Mouse (Mus musculus): ENCODE results near the gene Gm5148. TPM values are rescaled to one million over a fixed set of nuclear protein-coding genes. Genes with fewer than 3 reads are reported as not detected.

Gene Gm5148
- total RNA-seq, 2 experiments from 2014 or later: not detected

- no peak for DNase-seq
- intact Hi-C loops (cut with DNase I): no loop called here
Measured at GRCm38 (mm10) chr3:37704701-37705279, 19.5 kb downstream of the Gm5148 start.

DNA sequence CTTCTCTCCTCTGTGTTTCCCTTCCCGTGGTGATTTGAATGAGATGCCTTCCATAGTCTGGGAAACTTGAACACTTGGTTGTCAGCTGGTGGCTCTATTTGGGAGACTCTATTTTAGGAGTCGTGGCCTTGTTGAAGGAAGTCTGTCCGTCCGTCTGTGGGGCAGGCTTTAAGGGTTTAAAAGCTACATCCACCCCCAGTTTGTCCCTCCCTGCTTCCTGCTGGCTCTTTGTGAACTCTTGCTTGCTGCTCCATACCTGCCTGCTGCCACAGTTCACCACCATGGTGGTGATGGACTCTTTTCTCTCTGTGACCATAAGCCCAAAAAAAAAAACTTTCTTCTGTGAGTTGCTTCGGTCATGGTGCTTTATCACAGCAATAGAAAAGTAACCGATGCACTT is 21.2 kb downstream of the Gm5148 start:
- intact Hi-C loops (cut with DNase I): no loop called here
- DNase-seq: no peak

DNA sequence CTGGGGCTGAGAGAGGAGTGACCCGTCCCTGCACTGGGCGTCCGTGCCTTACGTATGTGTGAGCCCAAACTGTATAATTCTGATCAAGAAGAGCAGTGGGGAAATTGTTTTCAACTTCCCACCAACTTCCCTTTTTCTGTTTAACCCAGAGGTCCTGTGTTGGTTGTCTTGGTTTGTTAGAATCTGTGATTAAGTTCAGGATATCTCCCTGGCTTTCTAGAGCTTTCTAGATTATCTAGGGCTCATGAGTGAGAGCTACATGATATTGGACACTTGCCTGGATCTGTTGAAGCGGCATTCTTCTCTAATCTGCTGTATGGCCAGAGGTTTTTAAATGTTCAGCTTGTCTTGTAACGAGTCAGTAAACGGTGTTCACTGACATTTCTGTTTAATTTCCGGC is 30.7 kb downstream of the Gm5148 start:
- DNase-seq: no peak
- intact Hi-C loops (cut with DNase I): no loop called here

- DNase-seq: no peak
Measured at GRCm38 (mm10) chr3:37692945-37693344, 31.3 kb downstream of the Gm5148 start.

DNA sequence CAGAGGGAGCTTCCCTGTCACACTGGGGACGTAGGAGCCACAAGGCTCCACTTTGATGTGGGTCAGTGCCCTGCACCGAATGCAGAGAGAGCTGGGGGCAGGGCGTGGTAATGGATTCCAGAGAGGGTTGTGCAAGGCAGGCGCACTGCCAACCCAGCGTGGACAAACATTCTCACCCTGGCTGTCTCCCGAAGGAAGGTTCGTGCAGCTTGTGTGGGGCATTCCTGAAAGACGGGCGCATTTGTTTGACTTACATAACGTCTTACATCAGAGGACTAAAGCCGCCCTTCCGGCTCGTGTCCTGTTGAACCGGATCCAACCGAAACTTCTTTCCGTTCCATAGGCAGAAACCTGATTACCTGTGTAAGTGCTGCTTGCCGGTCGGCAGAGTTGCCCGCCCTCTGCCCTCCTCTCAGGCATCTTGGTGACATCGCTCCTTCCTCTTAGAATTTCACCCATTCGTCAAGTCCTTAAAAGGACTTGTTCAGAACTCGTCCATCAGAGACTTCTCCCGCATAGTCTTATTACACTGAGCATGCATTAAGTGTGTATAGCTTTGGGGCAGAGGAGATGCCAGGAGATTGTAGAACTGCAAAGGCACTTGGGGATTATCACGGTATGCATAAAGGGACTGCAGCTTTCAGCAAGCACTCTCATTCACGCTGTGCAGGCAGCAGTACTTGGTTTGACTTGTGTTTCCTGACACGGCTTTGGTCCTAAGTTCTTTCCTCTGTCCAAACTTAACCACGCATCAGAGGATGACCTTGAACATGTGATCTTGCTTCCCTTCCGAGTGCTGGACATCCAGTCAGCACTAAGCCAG is 36.9 kb downstream of the Gm5148 start:
- intact Hi-C loops (cut with DNase I): no loop called here
- DNase-seq: peak; percentile 52 to 68

More at GRCm38 (mm10) chr3:37692945-37693344, 31.3 kb downstream of the Gm5148 start:
- intact Hi-C loops (cut with DNase I): no loop called here

DNA sequence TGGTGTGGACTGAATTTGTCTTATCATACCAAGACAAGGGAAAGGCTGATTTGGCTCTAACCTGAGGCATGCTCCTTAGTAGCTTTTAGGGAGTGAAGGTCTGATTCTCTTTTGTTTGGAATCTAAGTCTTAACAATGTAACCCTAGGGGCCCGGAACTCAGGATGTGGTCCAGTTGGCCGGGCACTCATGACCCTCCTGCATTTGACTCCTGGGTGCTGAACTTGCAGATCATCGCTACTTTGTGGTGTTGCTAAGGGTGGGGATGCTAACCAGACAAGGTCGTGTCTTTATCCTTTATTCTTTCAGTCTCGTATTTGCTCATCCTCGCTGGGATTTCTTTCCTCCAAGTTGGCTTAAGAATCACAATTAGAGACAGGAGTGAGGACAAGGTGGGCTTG is 37.5 kb downstream of the Gm5148 start:
- intact Hi-C loops (cut with DNase I): no loop called here
- no peak for DNase-seq

- DNase-seq: no peak
- intact Hi-C loops (cut with DNase I): no loop called here
Measured at GRCm38 (mm10) chr3:37686219-37686618, 38.1 kb downstream of the Gm5148 start.

DNA sequence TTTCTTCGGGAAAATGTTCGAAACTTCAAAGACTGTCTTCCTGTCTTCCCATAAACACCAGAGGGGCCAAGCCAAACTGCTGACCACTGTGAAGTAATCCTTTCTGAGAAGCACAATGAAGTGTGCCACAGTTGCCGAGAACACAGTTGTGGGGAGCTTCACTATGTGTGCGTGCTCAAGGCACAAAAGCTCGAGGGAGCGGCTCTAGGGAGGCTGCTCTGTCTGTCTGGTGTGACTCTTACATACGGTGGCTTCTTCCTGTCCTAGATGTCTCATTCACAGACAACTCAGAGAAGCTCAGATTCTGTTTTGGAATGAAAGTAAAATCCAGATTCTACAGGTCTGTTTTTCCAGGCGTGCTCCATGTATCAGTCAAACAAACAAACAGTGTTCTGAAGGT is 48.0 kb downstream of the Gm5148 start:
- no peak for DNase-seq
- intact Hi-C loops (cut with DNase I): no loop called here

GRCm38 (mm10) chr3:37675056-37675525 is 49.2 kb downstream of the Gm5148 start:
- DNase-seq: no peak
- intact Hi-C loops (cut with DNase I): no loop called here

DNA sequence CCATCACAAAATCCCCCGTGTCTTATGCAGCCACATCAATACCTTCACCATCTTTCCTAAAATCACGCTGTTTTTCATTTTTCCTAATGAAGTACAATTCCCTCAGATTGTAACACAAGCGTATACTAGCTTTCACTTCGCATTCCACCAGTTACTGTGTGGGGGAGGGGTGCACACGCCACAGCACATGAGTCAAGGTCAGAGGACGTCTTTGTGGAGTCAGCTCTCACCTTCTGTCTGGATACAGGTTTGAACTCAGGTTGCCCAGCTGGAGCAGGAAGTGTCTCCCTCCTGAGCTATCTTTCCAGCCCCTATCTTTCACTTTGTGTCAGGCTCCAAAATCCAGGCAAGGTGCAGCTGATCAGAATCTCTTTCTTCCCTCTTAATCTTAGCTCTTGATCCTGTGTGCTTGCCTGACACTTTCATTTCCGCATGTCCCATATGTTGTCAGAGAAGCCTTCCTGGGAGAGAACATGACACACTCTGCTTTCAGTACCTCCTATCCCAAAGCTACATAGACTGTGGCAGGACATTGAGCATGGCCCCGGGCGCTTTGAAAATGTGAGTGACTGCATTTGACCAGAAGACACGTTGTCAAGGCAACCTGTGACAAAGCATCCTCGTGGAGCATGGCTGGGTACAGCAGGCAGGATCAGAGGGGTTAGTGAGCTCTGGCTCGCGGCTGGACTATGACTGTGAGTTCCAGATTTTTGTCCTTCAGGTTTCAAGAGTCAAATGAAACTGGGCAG is 50.6 kb downstream of the Gm5148 start:
- intact Hi-C loops (cut with DNase I): no loop called here
- DNase-seq: no peak

DNA sequence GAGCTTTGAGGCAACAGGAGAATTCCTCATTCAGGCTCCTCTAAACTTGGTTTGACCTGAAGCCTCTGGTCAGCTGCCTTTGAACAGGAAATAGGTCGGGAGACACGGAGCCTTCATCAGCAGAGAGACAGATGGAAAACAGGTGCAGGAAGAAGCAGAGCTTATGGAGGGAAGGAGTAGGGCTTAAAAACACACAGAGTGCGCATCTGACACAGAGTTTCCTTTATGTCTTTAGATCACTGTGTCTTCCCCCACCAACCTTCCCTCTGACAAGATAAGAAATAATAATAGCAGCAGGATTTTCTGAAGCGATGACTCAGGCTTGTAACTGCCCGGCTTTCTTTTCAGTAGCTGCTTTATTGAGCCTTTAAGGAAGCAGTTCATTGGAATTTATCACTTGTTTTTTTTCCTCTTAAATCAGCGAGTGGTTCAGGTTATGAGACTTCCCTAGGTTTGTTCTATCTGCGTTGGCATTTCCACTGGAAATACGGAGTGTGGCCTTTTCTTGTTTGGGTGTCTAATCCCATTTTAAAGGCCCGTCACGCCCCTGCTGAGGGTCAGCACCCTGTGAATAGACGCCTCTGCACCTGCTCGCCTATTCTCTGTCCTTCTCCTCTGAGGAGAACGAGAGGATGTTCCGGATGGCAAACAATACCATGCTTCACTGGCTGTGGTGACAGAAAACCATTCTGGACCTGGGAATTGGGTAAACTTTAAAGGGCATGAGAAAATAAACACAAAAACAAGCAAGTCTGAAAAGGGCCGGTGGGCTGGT is 51.8 kb downstream of the Gm5148 start:
- intact Hi-C loops (cut with DNase I): no loop called here
- DNase-seq: no peak

DNA sequence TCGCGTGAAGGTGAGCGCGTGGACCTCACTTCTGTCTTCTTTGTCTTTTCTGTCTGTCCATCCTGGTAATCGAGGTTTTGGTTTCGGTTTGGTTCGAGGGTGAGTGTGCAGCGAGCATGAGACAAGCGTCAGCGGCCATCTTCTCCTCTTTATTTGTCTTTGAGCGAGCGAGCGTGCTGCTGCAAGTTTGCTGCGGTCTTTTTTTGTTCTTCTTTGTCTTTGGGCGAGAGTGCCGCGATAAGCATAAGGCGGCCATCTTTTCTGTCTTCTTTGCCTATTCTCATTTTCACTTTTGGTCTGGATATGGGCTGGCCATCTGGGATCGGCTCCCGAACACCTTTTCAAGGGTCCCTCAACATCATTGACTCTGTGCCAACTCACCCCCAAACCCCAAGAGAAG is 55.2 kb downstream of the Gm5148 start:
- intact Hi-C loops (cut with DNase I): no loop called here
- no peak for DNase-seq

GRCm38 (mm10) chr3:37668652-37669051 is 55.6 kb downstream of the Gm5148 start:
- intact Hi-C loops (cut with DNase I): no loop called here
- no peak for DNase-seq

DNA sequence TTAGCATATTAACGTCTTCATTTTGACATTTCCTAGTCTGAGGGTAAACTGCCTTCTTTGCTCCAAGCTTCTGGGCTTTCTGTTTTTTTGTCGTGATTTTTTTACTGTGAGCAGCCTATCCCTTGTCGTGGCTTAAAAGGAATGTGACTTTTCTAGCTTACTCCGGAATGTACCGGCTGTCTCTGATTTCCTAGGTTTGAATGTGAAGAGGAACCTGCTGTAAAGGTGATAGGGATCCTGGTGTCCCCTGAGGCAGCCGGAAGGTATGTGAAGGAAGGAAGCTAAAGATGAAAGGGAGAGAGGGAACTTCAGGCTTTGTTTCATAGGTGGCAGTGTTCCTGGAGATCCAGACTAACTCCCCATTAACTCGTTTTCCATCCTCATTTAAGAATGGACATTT is 56.6 kb downstream of the Gm5148 start:
- intact Hi-C loops (cut with DNase I): no loop called here
- DNase-seq: no peak

DNA sequence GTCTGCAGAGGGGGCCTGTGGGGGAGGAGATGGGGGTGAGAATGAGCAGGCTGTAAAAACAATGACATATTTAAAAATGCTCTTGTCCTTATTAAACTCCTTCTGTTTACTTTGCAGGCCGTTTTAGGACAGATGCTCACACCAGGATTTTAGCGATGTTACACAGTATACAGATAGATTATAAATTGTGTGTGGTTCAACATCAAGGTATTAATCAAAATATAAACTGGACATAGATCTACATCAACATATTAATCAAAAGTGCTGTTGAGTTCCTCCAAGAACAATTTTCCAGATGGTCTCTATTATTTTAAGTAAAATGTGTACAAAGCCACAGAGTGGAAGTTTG is 57.2 kb downstream of the Gm5148 start:
- no peak for DNase-seq
- intact Hi-C loops (cut with DNase I): no loop called here

DNA sequence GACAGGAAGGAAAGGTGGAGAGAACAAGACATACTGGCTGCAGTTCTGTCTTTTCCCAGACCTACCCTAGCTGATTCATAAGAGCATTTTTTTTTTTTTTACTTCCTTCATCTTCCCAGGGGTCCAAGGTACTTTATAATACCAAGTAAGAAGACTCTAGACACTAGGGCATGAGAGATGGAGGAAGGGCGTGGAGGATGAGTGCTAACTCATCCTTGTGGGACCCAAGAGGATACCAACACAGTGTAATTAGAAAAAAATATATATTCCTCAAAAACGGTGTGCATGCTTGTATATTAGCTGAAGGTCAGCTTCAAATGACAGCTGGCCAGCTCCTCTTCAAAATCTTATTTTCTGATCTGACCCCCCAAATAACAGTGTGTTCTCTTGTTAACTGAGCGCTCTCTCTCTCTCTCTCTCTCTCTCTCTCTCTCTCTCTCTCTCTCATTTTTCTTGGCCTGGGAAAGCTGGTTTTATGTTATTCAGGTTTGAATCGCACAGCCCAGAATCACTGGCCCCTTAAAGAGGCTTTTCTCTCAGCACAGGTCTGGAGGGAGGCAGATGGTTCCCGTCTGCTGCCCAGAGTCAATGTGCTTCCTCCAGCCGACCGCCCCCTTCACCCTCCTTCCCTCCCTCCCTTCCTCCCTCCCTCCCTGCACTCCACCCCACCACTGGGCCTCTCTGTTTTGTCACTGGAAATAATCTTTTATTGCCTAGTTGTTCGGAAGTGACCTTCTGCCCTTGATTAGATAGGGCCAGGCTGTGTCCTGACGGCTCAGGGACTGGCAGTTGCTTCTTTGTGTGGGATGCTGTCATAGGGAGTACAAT is 57.8 kb downstream of the Gm5148 start:
- intact Hi-C loops (cut with DNase I): no loop called here
- peak; percentile 12 to 24 for DNase-seq
